Mouse (Mus musculus): ENCODE data around the gene Tcirg1. TPM values are rescaled to one million over a fixed set of nuclear protein-coding genes. Genes with fewer than 3 reads are reported as not detected.

Tcirg1 gene
- polyA plus RNA-seq (2011; ENCODE audit: insufficient read depth, insufficient read length, low replicate concordance, missing spikeins) = 116 and 292 TPM in 2 replicates

- peak within 1 kb of the TSS; percentile 72 for H3K4me3 ChIP-seq (replicated peaks; ENCODE audit: control insufficient read depth, low read depth, low read length)
- TF ChIP-seq CTCF (IDR thresholded peaks at IDR 0.05; ENCODE audit: control insufficient read depth, insufficient read depth, low read length) = no peak
- peak; percentile 75; the same call in 1 of the 2 replicates for TF ChIP-seq POLR2A (IDR thresholded peaks at IDR 0.05; ENCODE audit: borderline replicate concordance, control insufficient read depth, low read depth, low read length)
- peak within 1 kb of the TSS; percentile 83 for H3K27ac ChIP-seq (ENCODE audit: control insufficient read depth, insufficient read depth, low read depth, low read length, poor library complexity)
- peaks cover 2% of the 10 kb centered on the region for H3K4me1 ChIP-seq (ENCODE audit: control insufficient read depth, insufficient read depth, low read length)
- WGBS = 3% methylated on average over 36 of the region's 36 CpGs
Observed at GRCm38 (mm10) chr19:3906795-3907786, at the start of gene Tcirg1. Gene Tcirg1, minus strand, starts transcription at chr19:3907133.

GRCm38 (mm10) chr19:3955804-3956203 lies 48.9 kb upstream of the Tcirg1 start:
- H3K4me1 ChIP-seq (ENCODE audit: control insufficient read depth, insufficient read depth, low read length) = peaks cover 5% of the 10 kb centered on the region; the same call in 1 of the 2 replicates
- TF ChIP-seq POLR2A (IDR thresholded peaks at IDR 0.05; ENCODE audit: borderline replicate concordance, control insufficient read depth, low read depth, low read length) = no peak
- 68% methylated on average over 4 of the region's 4 CpGs for WGBS

DNA sequence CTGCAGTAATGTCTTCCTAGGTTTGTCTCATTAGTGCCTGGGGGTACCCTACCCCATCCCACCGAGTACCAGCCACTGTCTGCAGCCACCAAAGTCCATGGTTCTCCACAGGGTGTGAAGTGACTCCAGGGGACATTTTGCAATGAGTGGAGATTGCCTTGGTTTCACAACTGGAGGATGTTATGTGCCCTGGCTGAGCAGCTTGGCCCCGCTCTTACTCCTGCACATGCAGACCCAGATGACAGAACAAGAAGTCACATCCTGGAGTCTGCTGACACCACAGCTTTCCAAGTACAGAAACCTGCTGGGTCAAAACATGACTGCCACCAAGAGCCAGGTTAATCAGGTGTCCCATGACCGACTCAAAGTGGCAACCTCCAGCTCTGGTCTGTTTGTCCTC lies 48.1 kb upstream of the Tcirg1 start:
- no peak overlapping the region for H3K27ac ChIP-seq (ENCODE audit: control insufficient read depth, insufficient read depth, low read depth, low read length, poor library complexity)
- no peak for TF ChIP-seq POLR2A (IDR thresholded peaks at IDR 0.05; ENCODE audit: borderline replicate concordance, control insufficient read depth, low read depth, low read length)
- no peak for TF ChIP-seq CTCF (IDR thresholded peaks at IDR 0.05; ENCODE audit: control insufficient read depth, insufficient read depth, low read length)

More at GRCm38 (mm10) chr19:3955804-3956203, 48.9 kb upstream of the Tcirg1 start:
- H3K4me3 ChIP-seq (replicated peaks; ENCODE audit: control insufficient read depth, low read depth, low read length) = no peak overlapping the region
- no peak overlapping the region for H3K27ac ChIP-seq (ENCODE audit: control insufficient read depth, insufficient read depth, low read depth, low read length, poor library complexity)

GRCm38 (mm10) chr19:3952099-3952498 lies 45.2 kb upstream of the Tcirg1 start:
- 37% methylated on average over 1 of the region's 1 CpGs for WGBS
- Histone ChIP-seq H3K4me1 (ENCODE audit: control insufficient read depth, insufficient read depth, low read length) (peaks cover 5% of the 10 kb centered on the region; the same call in 1 of the 2 replicates), H3K4me3 (replicated peaks; ENCODE audit: control insufficient read depth, low read depth, low read length) (no peak overlapping the region), H3K27ac (ENCODE audit: control insufficient read depth, insufficient read depth, low read depth, low read length, poor library complexity) (no peak overlapping the region)
- no peak for TF ChIP-seq CTCF (IDR thresholded peaks at IDR 0.05; ENCODE audit: control insufficient read depth, insufficient read depth, low read length)

More for the DNA sequence above, 48.1 kb upstream of the Tcirg1 start:
- peaks cover 5% of the 10 kb centered on the region; the same call in 1 of the 2 replicates for H3K4me1 ChIP-seq (ENCODE audit: control insufficient read depth, insufficient read depth, low read length)
- 49% methylated on average over 3 of the region's 3 CpGs for WGBS
- no peak overlapping the region for H3K4me3 ChIP-seq (replicated peaks; ENCODE audit: control insufficient read depth, low read depth, low read length)

GRCm38 (mm10) chr19:3951461-3951860 lies 44.5 kb upstream of the Tcirg1 start:
- TF ChIP-seq CTCF (IDR thresholded peaks at IDR 0.05; ENCODE audit: control insufficient read depth, insufficient read depth, low read length) (no peak), POLR2A (IDR thresholded peaks at IDR 0.05; ENCODE audit: borderline replicate concordance, control insufficient read depth, low read depth, low read length) (no peak)
- no peak overlapping the region for H3K27ac ChIP-seq (ENCODE audit: control insufficient read depth, insufficient read depth, low read depth, low read length, poor library complexity)
- H3K4me1 ChIP-seq (ENCODE audit: control insufficient read depth, insufficient read depth, low read length) = peaks cover 5% of the 10 kb centered on the region; the same call in 1 of the 2 replicates
- H3K4me3 ChIP-seq (replicated peaks; ENCODE audit: control insufficient read depth, low read depth, low read length) = no peak overlapping the region

GRCm38 (mm10) chr19:3950331-3950730 lies 43.4 kb upstream of the Tcirg1 start:
- Histone ChIP-seq H3K27ac (ENCODE audit: control insufficient read depth, insufficient read depth, low read depth, low read length, poor library complexity) (no peak overlapping the region), H3K4me1 (ENCODE audit: control insufficient read depth, insufficient read depth, low read length) (peaks cover 7% of the 10 kb centered on the region; the same call in 1 of the 2 replicates), H3K4me3 (replicated peaks; ENCODE audit: control insufficient read depth, low read depth, low read length) (no peak overlapping the region)
- TF ChIP-seq CTCF (IDR thresholded peaks at IDR 0.05; ENCODE audit: control insufficient read depth, insufficient read depth, low read length) = no peak
- no peak for TF ChIP-seq POLR2A (IDR thresholded peaks at IDR 0.05; ENCODE audit: borderline replicate concordance, control insufficient read depth, low read depth, low read length)
- 77% methylated on average over 3 of the region's 3 CpGs for WGBS

GRCm38 (mm10) chr19:3948546-3948945 lies 41.6 kb upstream of the Tcirg1 start:
- Histone ChIP-seq H3K4me3 (replicated peaks; ENCODE audit: control insufficient read depth, low read depth, low read length) (no peak overlapping the region), H3K27ac (ENCODE audit: control insufficient read depth, insufficient read depth, low read depth, low read length, poor library complexity) (no peak overlapping the region), H3K4me1 (ENCODE audit: control insufficient read depth, insufficient read depth, low read length) (peaks cover 5% of the 10 kb centered on the region; the same call in 1 of the 2 replicates)
- WGBS = 94% methylated on average over 14 of the region's 14 CpGs
- TF ChIP-seq CTCF (IDR thresholded peaks at IDR 0.05; ENCODE audit: control insufficient read depth, insufficient read depth, low read length) = no peak
- no peak for TF ChIP-seq POLR2A (IDR thresholded peaks at IDR 0.05; ENCODE audit: borderline replicate concordance, control insufficient read depth, low read depth, low read length)

DNA sequence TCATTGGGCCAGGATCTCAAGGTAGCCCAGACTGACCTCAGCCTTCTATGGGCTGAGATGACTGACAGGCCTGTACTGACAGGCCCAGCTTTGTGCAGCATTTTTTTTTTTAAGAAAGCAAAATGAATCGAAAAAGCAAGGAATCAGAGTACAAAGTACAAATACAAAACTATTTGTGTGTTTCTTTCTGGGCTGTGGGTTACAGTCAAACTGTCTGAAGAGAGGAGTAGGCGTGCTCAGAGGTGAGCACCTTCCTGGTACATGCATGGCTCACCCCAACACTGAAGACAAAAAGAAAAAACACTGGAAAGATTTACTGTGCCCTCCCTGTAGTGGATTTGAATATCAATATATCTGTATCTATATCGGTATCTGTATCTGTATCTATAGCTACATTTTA lies 40.9 kb upstream of the Tcirg1 start:
- no peak overlapping the region for H3K27ac ChIP-seq (ENCODE audit: control insufficient read depth, insufficient read depth, low read depth, low read length, poor library complexity)
- no peak for TF ChIP-seq CTCF (IDR thresholded peaks at IDR 0.05; ENCODE audit: control insufficient read depth, insufficient read depth, low read length)
- TF ChIP-seq POLR2A (IDR thresholded peaks at IDR 0.05; ENCODE audit: borderline replicate concordance, control insufficient read depth, low read depth, low read length) = no peak
- H3K4me1 ChIP-seq (ENCODE audit: control insufficient read depth, insufficient read depth, low read length) = peaks cover 5% of the 10 kb centered on the region; the same call in 1 of the 2 replicates
- 78% methylated on average over 3 of the region's 3 CpGs for WGBS
- no peak overlapping the region for H3K4me3 ChIP-seq (replicated peaks; ENCODE audit: control insufficient read depth, low read depth, low read length)

Measured in bone marrow, adult 2 months (tissue).